Mouse (Mus musculus) heart, embryonic 16.5 days (tissue): ENCODE results near the gene Pon2. TPM values are rescaled to one million over a fixed set of nuclear protein-coding genes. Genes with fewer than 3 reads are reported as not detected.

ENCODE experiments used
- ATAC-seq: fragments of 200-750 bp; cut with Nextera tagmentation; replicated peaks from 2 replicates; pipeline ENCODE4 v1.8.0; 2017; ENCODE audit warnings: moderate number of reproducible peaks; ENCODE audit not compliant: insufficient read depth, low FRiP score; ENCODE audit errors: extremely low read depth
- H3K27ac ChIP-seq: fragments of 300-500 bp; sonication (generic); 2 replicates; pipeline ENCODE4 v1.5.1; 2014; ENCODE audit warnings: mild to moderate bottlenecking, low read length, control low read depth, moderate library complexity
- H3K27me3 ChIP-seq: fragments of 300-500 bp; sonication (generic); 2 replicates; pipeline ENCODE4 v1.6.1; 2014; ENCODE audit warnings: low read length, mixed read lengths; ENCODE audit not compliant: control insufficient read depth, insufficient read depth
- H3K36me3 ChIP-seq: fragments of 300-500 bp; sonication (generic); 2 replicates; pipeline ENCODE4 v1.6.1; 2014; ENCODE audit not compliant: control insufficient read depth, insufficient read depth
- H3K4me1 ChIP-seq: fragments of 300-500 bp; sonication (generic); 2 replicates; pipeline ENCODE4 v1.6.1; 2014; ENCODE audit warnings: low read length, mixed read lengths; ENCODE audit not compliant: control insufficient read depth, insufficient read depth
- H3K4me2 ChIP-seq: fragments of 300-500 bp; sonication (generic); 2 replicates; pipeline ENCODE4 v1.6.1; 2014; ENCODE audit warnings: low read depth, mild to moderate bottlenecking, control low read depth, low read length
- H3K4me3 ChIP-seq: fragments of 300-500 bp; sonication (generic); 2 replicates; pipeline ENCODE4 v1.5.1; 2014; ENCODE audit warnings: mild to moderate bottlenecking, control low read depth, low read length
- H3K9ac ChIP-seq: fragments of 300-500 bp; sonication (generic); 2 replicates; pipeline ENCODE4 v1.6.1; 2014; ENCODE audit warnings: low read length, control low read depth
- H3K9me3 ChIP-seq: fragments of 300-500 bp; sonication (generic); replicated peaks from 2 replicates; pipeline ENCODE4 v1.6.1; 2016; ENCODE audit warnings: low read length; ENCODE audit not compliant: control insufficient read depth
- WGBS: fragments of 180-500 bp; shearing (Covaris S2); extraction: QIAGEN DNeasy Blood & Tissue Kit; methylation state at CpG from one replicate; pipeline ENCODE4 v1.1.7; 2014; 5-methylcytosine and 5-hydroxymethylcytosine counted together
- polyA plus RNA-seq: library from polyadenylated mRNA; unstranded; fragments of >200 nt; fragmentation: Nextera tagmentation; extraction: Ambion mirVana; gene quantifications from 2 replicates; pipeline ENCODE4 v1.2.1, GENCODE M21; 2015

Gene Pon2
- polyA plus RNA-seq, 1 experiment from 2014 or later = 53.8 TPM

DNA sequence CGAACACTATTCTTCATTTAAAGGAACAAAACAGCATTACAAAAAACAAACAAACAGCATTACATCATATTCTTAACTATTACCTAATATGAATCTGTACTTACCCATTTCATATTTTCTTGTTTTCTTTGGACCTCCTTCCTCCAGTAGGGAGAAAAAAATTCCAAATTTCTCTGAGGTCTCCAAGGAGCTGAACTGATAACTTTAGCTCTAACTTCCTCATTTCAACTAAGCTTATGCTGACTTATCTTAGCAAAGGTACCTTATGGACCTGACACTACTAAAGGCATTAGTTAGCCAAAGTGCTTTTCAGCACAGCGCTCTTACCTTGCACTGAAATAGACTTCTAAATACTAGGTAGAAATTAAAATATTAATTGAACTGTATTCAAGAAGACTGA lies 43.4 kb downstream of the Pon2 start:
- Histone ChIP-seq H3K4me1 (peaks cover 8% of the 10 kb centered on the region), H3K27ac (no peak overlapping the region), H3K9ac (peak overlapping the region; percentile 84; the same call in 1 of the 2 replicates), H3K36me3 (no peaks in the 10 kb centered on the region; the same call in 1 of the 2 replicates), H3K4me3 (peak overlapping the region; percentile 76), H3K9me3 (no peaks in the 10 kb centered on the region), H3K27me3 (no peaks in the 10 kb centered on the region), H3K4me2 (peak overlapping the region; percentile 68)
- 93% methylated on average over 2 of the region's 2 CpGs for WGBS
- ATAC-seq = no peak

DNA sequence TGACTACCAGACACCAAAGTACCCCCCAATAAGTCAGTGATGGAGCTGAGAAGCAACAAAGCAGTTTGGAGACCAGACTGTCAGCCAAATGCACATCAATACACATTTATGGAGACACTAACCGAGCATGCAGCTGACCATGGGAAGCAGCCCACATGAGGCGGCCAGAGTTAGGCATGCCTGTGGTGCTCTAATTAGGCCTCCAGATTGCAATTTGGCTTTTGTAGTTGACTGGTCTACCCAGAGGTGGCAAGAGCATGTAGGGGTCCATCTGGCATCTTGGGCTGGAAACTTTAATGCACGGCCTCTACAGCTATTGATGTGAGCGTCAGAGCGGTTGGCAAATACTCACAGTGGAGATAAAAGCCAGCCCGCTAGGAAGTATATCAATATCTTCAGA lies 52.3 kb downstream of the Pon2 start:
- H3K36me3 ChIP-seq = peaks cover 7% of the 10 kb centered on the region; the same call in 1 of the 2 replicates
- no peaks in the 10 kb centered on the region for H3K4me1 ChIP-seq
- H3K9ac ChIP-seq = no peak overlapping the region
- H3K27me3 ChIP-seq = no peaks in the 10 kb centered on the region
- no peaks in the 10 kb centered on the region for H3K9me3 ChIP-seq
- H3K4me3 ChIP-seq = no peak overlapping the region
- WGBS = 89% methylated on average over 6 of the region's 6 CpGs
- H3K4me2 ChIP-seq = no peak overlapping the region
- ATAC-seq = no peak
- H3K27ac ChIP-seq = no peak overlapping the region

DNA sequence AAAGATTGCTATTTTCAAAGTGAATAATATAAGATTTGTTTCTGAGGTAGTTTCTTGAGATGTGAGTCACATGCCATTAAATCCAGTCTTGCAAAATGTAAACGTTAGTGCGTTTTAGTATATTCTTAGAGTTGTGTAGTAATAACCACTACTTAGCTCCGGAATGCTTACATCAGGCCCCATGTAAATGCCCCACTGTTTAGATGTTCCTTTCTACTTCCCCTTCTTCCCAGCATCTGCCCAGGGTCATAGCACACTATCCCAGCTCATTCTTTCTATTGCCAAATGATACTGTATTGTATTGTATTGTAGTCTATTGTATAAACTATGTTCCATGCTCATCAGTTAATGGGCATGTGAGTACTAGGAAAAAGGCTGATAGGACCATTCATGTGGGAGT lies 59.5 kb downstream of the Pon2 start:
- H3K4me2 ChIP-seq = no peak overlapping the region
- no peak overlapping the region for H3K27ac ChIP-seq
- no peak for ATAC-seq
- H3K9ac ChIP-seq = no peak overlapping the region
- no peaks in the 10 kb centered on the region for H3K4me1 ChIP-seq
- H3K9me3 ChIP-seq = no peaks in the 10 kb centered on the region
- no peak overlapping the region for H3K4me3 ChIP-seq
- peaks cover 20% of the 10 kb centered on the region for H3K36me3 ChIP-seq
- no peaks in the 10 kb centered on the region for H3K27me3 ChIP-seq
- 86% methylated on average over 3 of the region's 3 CpGs for WGBS

DNA sequence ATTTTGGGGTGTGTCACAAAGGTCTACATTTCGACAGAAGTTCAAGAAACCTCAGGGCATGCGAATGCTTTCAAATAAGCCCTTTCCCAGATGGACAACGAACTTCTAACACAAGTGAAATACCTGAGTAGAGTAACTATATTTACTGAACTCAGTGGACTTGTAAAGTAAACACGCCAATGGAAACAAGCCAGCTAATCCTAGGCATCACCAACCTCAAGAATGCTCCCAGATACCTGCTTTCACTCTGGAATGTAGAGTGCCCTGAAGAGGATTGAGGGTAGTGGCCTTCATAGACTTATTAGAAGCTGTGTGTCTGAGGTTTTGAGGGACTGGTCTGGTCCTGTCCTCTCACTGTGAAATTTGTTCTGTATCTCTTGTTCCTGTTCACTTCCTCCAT lies 60.7 kb downstream of the Pon2 start:
- H3K9me3 ChIP-seq = no peaks in the 10 kb centered on the region
- H3K4me2 ChIP-seq = no peak overlapping the region
- no peak overlapping the region for H3K9ac ChIP-seq
- no peak overlapping the region for H3K27ac ChIP-seq
- no peak for ATAC-seq
- 81% methylated on average over 4 of the region's 4 CpGs for WGBS
- no peaks in the 10 kb centered on the region for H3K4me1 ChIP-seq
- no peak overlapping the region for H3K4me3 ChIP-seq
- no peaks in the 10 kb centered on the region for H3K27me3 ChIP-seq
- H3K36me3 ChIP-seq = peaks cover 20% of the 10 kb centered on the region

DNA sequence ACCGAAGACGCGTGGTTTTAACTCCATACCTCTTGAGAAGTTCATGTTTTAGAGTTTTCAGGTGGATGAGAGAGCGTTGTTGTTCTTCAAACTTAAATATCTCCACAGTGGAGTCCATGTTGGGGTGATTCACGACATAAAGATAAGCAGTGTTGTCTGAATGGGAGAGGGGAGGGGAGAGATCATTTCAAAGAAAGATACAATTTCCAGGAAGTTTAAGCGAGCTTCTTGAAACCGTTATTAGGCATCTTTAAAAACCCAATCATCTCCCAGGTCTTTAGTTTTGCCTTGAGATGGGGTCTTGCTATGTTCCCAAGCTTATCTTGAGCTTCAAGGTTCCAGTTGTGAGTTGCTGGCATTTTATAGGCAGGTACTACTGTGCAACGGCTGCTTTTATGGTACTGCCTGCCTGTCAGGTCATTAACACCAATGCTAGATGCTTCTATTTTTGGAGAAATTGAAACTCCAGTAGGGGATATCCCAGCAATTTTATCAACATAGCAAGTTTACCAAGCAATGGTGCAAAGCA lies 61.3 kb downstream of the Pon2 start:
- no peak overlapping the region for H3K27ac ChIP-seq
- H3K4me2 ChIP-seq = no peak overlapping the region
- WGBS = 89% methylated on average over 8 of the region's 8 CpGs
- H3K27me3 ChIP-seq = no peaks in the 10 kb centered on the region
- no peak overlapping the region for H3K4me3 ChIP-seq
- H3K36me3 ChIP-seq = peaks cover 15% of the 10 kb centered on the region
- no peak for ATAC-seq
- H3K9me3 ChIP-seq = no peaks in the 10 kb centered on the region
- H3K4me1 ChIP-seq = no peaks in the 10 kb centered on the region
- H3K9ac ChIP-seq = no peak overlapping the region

DNA sequence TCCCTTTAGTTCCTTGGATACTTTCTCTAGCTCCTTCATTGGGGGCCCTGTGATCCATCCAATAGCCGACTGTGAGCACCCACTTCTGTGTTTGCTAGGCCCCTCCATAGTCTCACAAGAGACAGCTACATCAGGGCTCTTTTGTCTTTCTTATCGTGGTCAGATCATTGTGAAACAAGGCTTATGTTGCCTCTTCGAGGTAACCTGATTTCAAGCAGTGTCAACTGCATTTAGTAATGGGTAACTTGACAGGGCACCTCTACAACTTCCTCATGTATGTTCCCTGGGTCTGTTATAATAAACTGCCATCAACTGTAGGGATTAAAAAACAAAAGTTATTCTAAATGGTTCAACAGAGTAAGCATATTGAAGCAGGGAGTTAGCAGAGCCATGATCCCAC lies 63.7 kb downstream of the Pon2 start:
- H3K27me3 ChIP-seq = no peaks in the 10 kb centered on the region
- peaks cover 19% of the 10 kb centered on the region for H3K36me3 ChIP-seq
- no peak for ATAC-seq
- H3K9me3 ChIP-seq = no peaks in the 10 kb centered on the region
- H3K4me3 ChIP-seq = no peak overlapping the region
- no peaks in the 10 kb centered on the region for H3K4me1 ChIP-seq
- H3K27ac ChIP-seq = no peak overlapping the region
- no peak overlapping the region for H3K4me2 ChIP-seq
- WGBS = 56% methylated on average over 3 of the region's 3 CpGs
- no peak overlapping the region for H3K9ac ChIP-seq

DNA sequence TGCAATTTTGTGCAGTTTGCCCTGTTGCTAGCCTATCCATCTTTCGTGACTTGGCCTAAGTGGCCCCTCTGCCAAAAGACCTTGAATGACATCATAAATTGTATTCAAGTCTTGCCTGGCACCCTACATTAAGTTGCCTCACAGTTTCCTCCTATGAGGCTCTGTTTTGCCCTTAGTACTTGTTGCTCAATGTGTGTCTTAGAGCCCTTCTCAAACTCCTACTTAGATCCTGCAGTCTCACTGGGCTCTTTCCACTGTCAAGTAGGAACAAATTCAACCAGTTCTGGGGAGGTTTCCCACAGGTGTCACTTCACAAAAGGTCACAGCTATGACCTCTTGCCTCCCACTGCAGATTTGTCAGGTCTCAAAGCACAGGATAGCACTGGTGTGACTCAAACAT lies 64.4 kb downstream of the Pon2 start:
- no peak overlapping the region for H3K9ac ChIP-seq
- H3K4me2 ChIP-seq = no peak overlapping the region
- no peaks in the 10 kb centered on the region for H3K4me1 ChIP-seq
- no peaks in the 10 kb centered on the region for H3K27me3 ChIP-seq
- H3K27ac ChIP-seq = no peak overlapping the region
- 84% methylated on average over 1 of the region's 1 CpGs for WGBS
- H3K36me3 ChIP-seq = peaks cover 13% of the 10 kb centered on the region
- H3K9me3 ChIP-seq = no peaks in the 10 kb centered on the region
- no peak for ATAC-seq
- no peak overlapping the region for H3K4me3 ChIP-seq

DNA sequence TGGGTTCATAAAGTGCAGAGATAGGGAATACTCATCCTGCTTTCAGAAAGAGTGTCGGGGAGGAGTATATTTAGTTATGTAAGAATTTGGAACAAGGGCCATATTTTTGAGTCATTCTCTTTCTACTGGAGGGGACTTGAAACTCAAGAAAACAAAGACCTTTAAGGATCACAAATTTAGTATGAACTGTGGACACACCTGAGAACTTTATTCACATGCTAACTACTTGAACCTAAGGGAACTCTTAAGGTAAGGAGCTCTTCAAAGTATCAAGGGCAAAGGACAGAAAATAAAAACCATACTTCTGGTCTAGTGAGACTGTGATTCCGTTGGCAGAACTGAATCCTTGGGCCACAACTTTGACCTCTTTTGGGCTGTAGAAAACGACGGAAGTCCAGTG lies 66.2 kb downstream of the Pon2 start:
- H3K27ac ChIP-seq = no peak overlapping the region
- ATAC-seq = no peak
- H3K4me1 ChIP-seq = no peaks in the 10 kb centered on the region
- H3K36me3 ChIP-seq = peaks cover 13% of the 10 kb centered on the region
- no peak overlapping the region for H3K4me3 ChIP-seq
- no peaks in the 10 kb centered on the region for H3K27me3 ChIP-seq
- H3K4me2 ChIP-seq = no peak overlapping the region
- H3K9me3 ChIP-seq = no peaks in the 10 kb centered on the region
- H3K9ac ChIP-seq = no peak overlapping the region
- WGBS = 88% methylated on average over 4 of the region's 4 CpGs

DNA sequence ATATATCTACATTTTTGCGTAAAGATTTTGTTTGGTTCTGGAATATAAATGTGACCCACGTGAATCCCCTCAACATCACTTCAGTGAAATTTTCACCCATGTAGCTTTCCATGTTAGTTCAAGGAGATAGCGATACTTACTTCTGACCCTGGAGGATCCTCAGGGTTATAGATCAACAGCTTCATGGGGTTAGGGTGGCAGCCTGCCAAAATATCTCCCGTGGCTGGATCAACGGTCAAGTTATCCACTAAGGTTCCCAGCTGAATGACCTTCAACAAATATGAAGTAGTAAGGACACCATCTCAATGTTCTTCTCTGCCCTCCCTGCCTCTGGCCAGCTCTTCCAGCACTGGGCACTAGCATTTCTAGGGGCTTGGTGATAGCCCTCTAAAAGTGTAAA lies 68.0 kb downstream of the Pon2 start:
- ATAC-seq = no peak
- no peak overlapping the region for H3K27ac ChIP-seq
- H3K36me3 ChIP-seq = peaks cover 13% of the 10 kb centered on the region
- no peak overlapping the region for H3K4me2 ChIP-seq
- H3K4me3 ChIP-seq = no peak overlapping the region
- H3K4me1 ChIP-seq = no peaks in the 10 kb centered on the region
- H3K27me3 ChIP-seq = no peaks in the 10 kb centered on the region
- H3K9me3 ChIP-seq = no peaks in the 10 kb centered on the region
- H3K9ac ChIP-seq = no peak overlapping the region
- 72% methylated on average over 5 of the region's 5 CpGs for WGBS
